ENCODE assay signal across 17 mouse cellular contexts in the genomic region with DNA sequence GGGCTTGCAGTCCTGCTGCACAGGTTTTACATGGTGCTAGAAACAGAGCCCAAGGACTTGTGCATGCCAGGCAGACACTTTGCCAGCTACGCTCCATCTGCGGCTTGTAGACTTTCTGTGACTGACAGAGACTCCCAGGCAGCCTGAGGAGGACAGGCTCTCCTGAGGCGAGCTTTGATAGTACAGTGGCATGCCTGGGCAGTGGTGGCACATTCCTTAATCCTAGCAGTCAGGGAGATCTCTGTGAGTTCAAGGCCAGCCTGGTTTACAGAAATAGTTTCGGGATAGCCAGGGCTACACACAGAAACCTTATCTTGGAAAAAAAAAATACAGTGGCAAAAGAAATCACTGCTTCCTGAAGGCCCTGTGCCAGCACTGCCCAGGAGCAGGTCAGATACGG. TPM values are rescaled to one million over a fixed set of nuclear protein-coding genes. Genes with fewer than 3 reads are reported as not detected.
DNase-seq lines count a peak whose midpoint lies in the region; ATAC-seq and TF ChIP-seq lines count a peak whose summit lies in the region.
"Had no signal": no experiment of that assay in that cellular context is flagged by ENCODE, and none has a peak within 500 bp of the region (broad histone marks: within the 10 kb centered on the region; RNA-seq: fewer than 3 reads in every experiment).

No protein-coding gene starts in this region.

- no peak for DNase-seq in gastrocnemius, adult 2 months
- DNase-seq in gastrocnemius, postnatal 36 days: no peak
- DNase-seq in liver, adult 2 months (ENCODE audit: extremely low read depth, low read depth, low spot score): no peak
- DNase-seq in liver: no peak
- DNase-seq in forebrain, embryonic 11.5 days (ENCODE audit: low spot score): no peak
- no peak for DNase-seq in urinary bladder, postnatal 14 days (ENCODE audit: low spot score)
- DNase-seq: cerebellum, postnatal 25 days; gastrocnemius, postnatal 25 days; heart, postnatal 4 days; kidney, adult 11 months; retina, postnatal 1 day; spleen, adult 18-20 months; thymus, adult 18-20 months had no signal

- no peak overlapping the region for H3K9ac ChIP-seq in liver, adult 2 months (ENCODE audit: low read depth, low read length)
- 0 out of 2 replicates have a peak overlapping the region, but pooled peaks have one; percentile 4 for H3K9ac ChIP-seq in liver, embryonic 15.5 days
- no peak overlapping the region for H3K9ac ChIP-seq in forebrain, embryonic 11.5 days (ENCODE audit: low read length)
- H3K9ac ChIP-seq: midbrain, embryonic 12.5 days had no signal

- no peak for TF ChIP-seq POLR2A in liver, adult 2 months (IDR thresholded peaks at IDR 0.05; ENCODE audit: extremely low read depth, insufficient read depth, low read length)
- TF ChIP-seq POLR2A in bone marrow, adult 2 months (IDR thresholded peaks at IDR 0.05; ENCODE audit: borderline replicate concordance, control insufficient read depth, low read depth, low read length): no peak

- peak overlapping the region; percentile 76 for H3K27ac ChIP-seq in gastrocnemius, adult 2 months
- peak overlapping the region; percentile 52 for H3K27ac ChIP-seq in liver, adult 2 months (replicated peaks; ENCODE audit: insufficient read depth, low read depth, low read length)
- peak overlapping the region; percentile 80; the same call in 1 of the 2 replicates for H3K27ac ChIP-seq in bone marrow, adult 2 months (ENCODE audit: control insufficient read depth, insufficient read depth, low read depth, low read length, poor library complexity)
- H3K27ac ChIP-seq in liver, embryonic 15.5 days (replicated peaks): peak overlapping the region; percentile 73
- no peak overlapping the region for H3K27ac ChIP-seq in forebrain, embryonic 11.5 days (ENCODE audit: low read depth, low read length)
- H3K27ac ChIP-seq: midbrain, embryonic 12.5 days had no signal

- H3K9me3 ChIP-seq in liver, embryonic 15.5 days (replicated peaks): no peaks in the 10 kb centered on the region
- H3K9me3 ChIP-seq in forebrain, embryonic 11.5 days (ENCODE audit: control insufficient read depth, low read length): no peaks in the 10 kb centered on the region
- H3K9me3 ChIP-seq: midbrain, embryonic 12.5 days had no signal

- no peak overlapping the region for H3K4me2 ChIP-seq in liver, embryonic 15.5 days
- H3K4me2 ChIP-seq in forebrain, embryonic 11.5 days (ENCODE audit: low read depth, low read length, severe bottlenecking): no peak overlapping the region
- H3K4me2 ChIP-seq: midbrain, embryonic 12.5 days had no signal

- H3K27me3 ChIP-seq in liver, adult 2 months (ENCODE audit: control insufficient read depth, insufficient read depth, low read length): no peaks in the 10 kb centered on the region
- no peaks in the 10 kb centered on the region for H3K27me3 ChIP-seq in liver, embryonic 15.5 days
- no peaks in the 10 kb centered on the region for H3K27me3 ChIP-seq in forebrain, embryonic 11.5 days (ENCODE audit: control insufficient read depth, insufficient read depth, low read length)
- H3K27me3 ChIP-seq: midbrain, embryonic 12.5 days had no signal

- intact Hi-C loops in gastrocnemius, adult 2 months (cut with DNase I): no loop called here
- intact Hi-C loops in gastrocnemius, postnatal 36 days (cut with DNase I): no loop called here

- peaks cover 2% of the 10 kb centered on the region; the same call in 1 of the 2 replicates for H3K4me1 ChIP-seq in liver, adult 2 months (ENCODE audit: control insufficient read depth, insufficient read depth, low read length)
- H3K4me1 ChIP-seq in bone marrow, adult 2 months (ENCODE audit: control insufficient read depth, insufficient read depth, low read length): peaks cover 24% of the 10 kb centered on the region
- peaks cover 80% of the 10 kb centered on the region for H3K4me1 ChIP-seq in liver, embryonic 15.5 days (replicated peaks)
- peaks cover 3% of the 10 kb centered on the region; the same call in 1 of the 2 replicates for H3K4me1 ChIP-seq in forebrain, embryonic 11.5 days (replicated peaks; ENCODE audit: control insufficient read depth, insufficient read depth, low read length)

- TF ChIP-seq CTCF in gastrocnemius, adult 2 months (IDR thresholded peaks at IDR 0.05): no peak
- TF ChIP-seq CTCF in liver, adult 2 months (IDR thresholded peaks at IDR 0.05; ENCODE audit: low read depth, low read length): no peak
- TF ChIP-seq CTCF in bone marrow, adult 2 months (IDR thresholded peaks at IDR 0.05; ENCODE audit: control insufficient read depth, insufficient read depth, low read length): no peak

- no peaks in the 10 kb centered on the region for H3K36me3 ChIP-seq in liver, adult 2 months (ENCODE audit: control insufficient read depth, insufficient read depth, low read length)
- H3K36me3 ChIP-seq in liver, embryonic 15.5 days (replicated peaks): peaks cover 7% of the 10 kb centered on the region
- H3K36me3 ChIP-seq in forebrain, embryonic 11.5 days (ENCODE audit: control insufficient read depth, insufficient read depth, low read length): no peaks in the 10 kb centered on the region
- H3K36me3 ChIP-seq: midbrain, embryonic 12.5 days had no signal

- H3K4me3 ChIP-seq in gastrocnemius, adult 2 months: no peak overlapping the region
- no peak overlapping the region for H3K4me3 ChIP-seq in liver, adult 2 months (ENCODE audit: insufficient read depth, low read depth, low read length)
- H3K4me3 ChIP-seq in bone marrow, adult 2 months (replicated peaks; ENCODE audit: control insufficient read depth, low read depth, low read length): no peak overlapping the region
- H3K4me3 ChIP-seq in liver, embryonic 15.5 days (replicated peaks): no peak overlapping the region
- no peak overlapping the region for H3K4me3 ChIP-seq in forebrain, embryonic 11.5 days (ENCODE audit: low read depth, low read length)
- H3K4me3 ChIP-seq: midbrain, embryonic 12.5 days had no signal

- no peaks in the 10 kb centered on the region for H3K79me2 ChIP-seq in liver, adult 2 months (ENCODE audit: control insufficient read depth, insufficient read depth, low read length)

- no peak for ATAC-seq in liver, embryonic 15.5 days (ENCODE audit: insufficient read depth)
- ATAC-seq in forebrain, embryonic 11.5 days (replicated peaks; ENCODE audit: low FRiP score): no peak
- ATAC-seq: forebrain, embryonic 16.5 days had no signal

- WGBS in liver, adult 2 months: 78% methylated on average over 5 of the region's 5 CpGs
- 84% methylated on average over 5 of the region's 5 CpGs for WGBS in bone marrow, adult 2 months
- whole genome bisulfite sequencing in liver, embryonic 15.5 days (ENCODE audit: insufficient replicate concordance): 76% methylated on average over 5 of the region's 5 CpGs
- WGBS in forebrain, embryonic 11.5 days: 84% methylated on average over 5 of the region's 5 CpGs

RNA-seq across cellular contexts. Expression of gene Ankdd1a, which starts 27.1 kb away (rescaled TPM):
- total RNA-seq in gastrocnemius, adult 2 months (2021): not detected
- not detected for total RNA-seq in gastrocnemius, postnatal 36 days (2021)
- total RNA-seq in liver, adult 2 months (2014; rRNA removed): not detected in 2 replicates
- polyA plus RNA-seq in liver, adult 2 months (2012; rRNA removed): not detected in 2 replicates
- 1.2 TPM in 1 of 2 replicates, not detected in the other for polyA plus RNA-seq in bone marrow, adult 2 months (2011; ENCODE audit: insufficient read depth, insufficient read length, low replicate concordance, missing spikeins)
- polyA plus RNA-seq in liver, embryonic 15.5 days (2015; fragmentation: Nextera tagmentation; extraction: Ambion mirVana): 0.09 TPM in 1 of 2 replicates, not detected in the other
- 0.20 TPM in 1 of 2 replicates, not detected in the other for polyA plus RNA-seq in forebrain, embryonic 11.5 days (2014; fragmentation: Nextera tagmentation; extraction: Ambion mirVana)
- total RNA-seq: gastrocnemius, postnatal 25 days; heart, postnatal 4 days had no signal

RNA-seq across cellular contexts. Expression of gene Plekho2, which starts 32.7 kb away (rescaled TPM):
- 1 to 10 TPM; 4.4 to 4.5 TPM for total RNA-seq in gastrocnemius, adult 2 months (2021)
- total RNA-seq in gastrocnemius, postnatal 36 days (2021): 1 to 10 TPM; 5.2 to 5.9 TPM
- 1.4 and 2.2 TPM in 2 replicates for total RNA-seq in liver, adult 2 months (2014; rRNA removed)
- 2.9 and 5.4 TPM in 2 replicates for polyA plus RNA-seq in liver, adult 2 months (2012; rRNA removed)
- polyA plus RNA-seq in bone marrow, adult 2 months (2011; ENCODE audit: insufficient read depth, insufficient read length, low replicate concordance, missing spikeins): 25.7 and 55.0 TPM in 2 replicates
- polyA plus RNA-seq in liver, embryonic 15.5 days (2015; fragmentation: Nextera tagmentation; extraction: Ambion mirVana): 27.0 and 27.3 TPM in 2 replicates
- polyA plus RNA-seq in forebrain, embryonic 11.5 days (2014; fragmentation: Nextera tagmentation; extraction: Ambion mirVana): 8.3 and 8.8 TPM in 2 replicates

RNA-seq across cellular contexts. Expression of gene Pif1, which starts 39.8 kb away (rescaled TPM):
- total RNA-seq in gastrocnemius, adult 2 months (2021): not detected
- total RNA-seq in gastrocnemius, postnatal 36 days (2021): under 1 TPM in 1 of 2 experiments, not detected in 1; 0.92 TPM
- 0.20 TPM in 1 of 2 replicates, not detected in the other for total RNA-seq in liver, adult 2 months (2014; rRNA removed)
- 0.04 TPM in 1 of 2 replicates, not detected in the other for polyA plus RNA-seq in liver, adult 2 months (2012; rRNA removed)
- 16.5 and 29.8 TPM in 2 replicates for polyA plus RNA-seq in bone marrow, adult 2 months (2011; ENCODE audit: insufficient read depth, insufficient read length, low replicate concordance, missing spikeins)
- 10.0 and 13.2 TPM in 2 replicates for polyA plus RNA-seq in liver, embryonic 15.5 days (2015; fragmentation: Nextera tagmentation; extraction: Ambion mirVana)
- polyA plus RNA-seq in forebrain, embryonic 11.5 days (2014; fragmentation: Nextera tagmentation; extraction: Ambion mirVana): 26.2 and 31.8 TPM in 2 replicates
- total RNA-seq: gastrocnemius, postnatal 25 days had no signal

Comparison
In these comparisons a context has a peak if more than half of its experiments do, and no peak if none do; other contexts are left out.
1. RNA of gene Pif1, which starts 39.8 kb away (polyA plus RNA-seq): 26.2 to 31.8 TPM in forebrain, embryonic 11.5 days, 16.5 to 29.8 TPM in bone marrow, adult 2 months and 10.0 to 13.2 TPM in liver, embryonic 15.5 days; 0.04 TPM in liver, adult 2 months; every median in the first group is over 10 times any median in the second.